Mouse (Mus musculus): ENCODE results near the gene Scrn3. TPM values are rescaled to one million over a fixed set of nuclear protein-coding genes. Genes with fewer than 3 reads are reported as not detected.

Gene Scrn3
- total RNA-seq, 2 experiments from 2014 or later, result 24.8 to 25.7 TPM

- DNase-seq (ENCODE audit: low spot score in 2 of 2), result peak in 1 of 2 experiments; percentile 23
Observed at GRCm38 (mm10) chr2:73274119-73274920, 38.1 kb upstream of the Scrn3 start.

- DNase-seq (ENCODE audit: low spot score in 2 of 2), result no peak
Observed at GRCm38 (mm10) chr2:73275261-73276040, 37.0 kb upstream of the Scrn3 start.

- DNase-seq (ENCODE audit: low spot score in 2 of 2), result no peak
Observed at GRCm38 (mm10) chr2:73276141-73276571, 36.2 kb upstream of the Scrn3 start.

- no peak for DNase-seq (ENCODE audit: low spot score in 2 of 2)
Observed at GRCm38 (mm10) chr2:73277021-73277708, 35.2 kb upstream of the Scrn3 start.

GRCm38 (mm10) chr2:73277709-73278075, 34.7 kb upstream of the Scrn3 start:
- DNase-seq (ENCODE audit: low spot score in 2 of 2), result peak in 1 of 2 experiments; percentile 12

GRCm38 (mm10) chr2:73278131-73278854, 34.1 kb upstream of the Scrn3 start:
- DNase-seq (ENCODE audit: low spot score in 2 of 2), result peak; percentile 87 to 90

GRCm38 (mm10) chr2:73278869-73279268, 33.5 kb upstream of the Scrn3 start:
- DNase-seq (ENCODE audit: low spot score in 2 of 2), result no peak

- DNase-seq (ENCODE audit: low spot score in 2 of 2), result no peak
Observed at GRCm38 (mm10) chr2:73279271-73280038, 32.9 kb upstream of the Scrn3 start.

GRCm38 (mm10) chr2:73280356-73281047, 31.9 kb upstream of the Scrn3 start:
- DNase-seq (ENCODE audit: low spot score in 2 of 2), result no peak

GRCm38 (mm10) chr2:73281048-73281661, 31.2 kb upstream of the Scrn3 start:
- no peak for DNase-seq (ENCODE audit: low spot score in 2 of 2)

GRCm38 (mm10) chr2:73281707-73282106, 30.7 kb upstream of the Scrn3 start:
- DNase-seq (ENCODE audit: low spot score in 2 of 2), result no peak

- DNase-seq (ENCODE audit: low spot score in 2 of 2), result no peak
Observed at GRCm38 (mm10) chr2:73285630-73286029, 26.8 kb upstream of the Scrn3 start.

GRCm38 (mm10) chr2:73291130-73291529, 21.3 kb upstream of the Scrn3 start:
- DNase-seq (ENCODE audit: low spot score in 2 of 2), result no peak

GRCm38 (mm10) chr2:73295023-73295422, 17.4 kb upstream of the Scrn3 start:
- no peak for DNase-seq (ENCODE audit: low spot score in 2 of 2)

GRCm38 (mm10) chr2:73298154-73298553, 14.2 kb upstream of the Scrn3 start:
- no peak for DNase-seq (ENCODE audit: low spot score in 2 of 2)

GRCm38 (mm10) chr2:73298841-73299240, 13.6 kb upstream of the Scrn3 start:
- DNase-seq (ENCODE audit: low spot score in 2 of 2), result no peak

GRCm38 (mm10) chr2:73301979-73302378, 10.4 kb upstream of the Scrn3 start:
- no peak for DNase-seq (ENCODE audit: low spot score in 2 of 2)

GRCm38 (mm10) chr2:73302722-73303121, 9.7 kb upstream of the Scrn3 start:
- no peak for DNase-seq (ENCODE audit: low spot score in 2 of 2)

- no peak for DNase-seq (ENCODE audit: low spot score in 2 of 2)
Observed at GRCm38 (mm10) chr2:73304506-73304905, 7.9 kb upstream of the Scrn3 start.

Data from left cerebral cortex, adult 18-20 months (tissue).